Mouse (Mus musculus) right cerebral cortex, adult 18-20 months (tissue): ENCODE results near the gene Fndc3b.
A peak's percentile ranks its signal among the peaks of the same experiment; 100 is the strongest.

Source experiments
- DNase-seq: peaks from one replicate; pipeline ENCODE4 v3.0.0; 2022; ENCODE audit warnings: mixed read lengths

Gene Fndc3b

GRCm38 (mm10) chr3:27584607-27585605 lies 126.2 kb downstream of the Fndc3b start:
- DNase-seq = no peak

DNA sequence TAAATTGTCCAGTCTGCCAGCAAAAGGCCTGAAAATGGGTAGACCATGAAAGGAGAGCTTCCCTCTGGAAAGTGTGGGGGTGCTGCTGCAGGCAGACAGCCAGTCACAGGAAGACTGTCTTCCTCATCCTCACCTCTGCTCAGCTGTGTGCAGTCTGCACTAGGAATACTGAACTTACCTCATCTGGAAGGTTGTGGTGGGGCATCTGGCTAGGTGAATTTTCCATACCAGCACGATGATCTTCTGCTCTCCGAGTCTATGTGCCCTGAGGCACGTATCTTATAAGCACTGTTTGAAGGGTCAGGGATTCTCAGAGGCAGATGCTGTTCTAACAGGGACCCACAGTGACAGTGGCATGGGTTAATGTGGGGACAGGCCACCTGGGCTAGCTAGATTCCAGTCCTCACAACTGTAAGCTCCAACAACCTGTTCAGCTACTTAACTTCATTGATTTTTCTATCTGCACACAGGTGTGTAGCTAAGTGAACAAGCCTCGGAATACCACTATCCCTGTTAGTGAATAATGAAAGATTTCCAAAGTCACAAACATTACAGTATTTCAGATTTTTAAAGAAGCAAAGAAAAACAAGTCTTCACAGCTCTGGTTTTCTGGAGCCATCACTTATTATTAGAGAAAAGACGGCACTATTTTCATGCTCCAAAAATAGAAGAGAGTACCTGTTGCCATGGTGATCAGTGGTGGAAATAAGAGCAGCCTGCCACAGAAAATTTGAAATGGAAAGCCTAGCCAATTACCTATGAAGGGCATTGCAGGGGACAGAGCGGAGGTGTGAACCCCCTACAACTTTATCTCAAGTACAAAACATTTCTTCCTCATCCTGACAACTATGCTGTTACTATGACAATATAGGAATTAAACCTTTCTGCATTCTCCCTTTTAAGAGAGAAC lies 128.9 kb downstream of the Fndc3b start:
- no peak for DNase-seq

DNA sequence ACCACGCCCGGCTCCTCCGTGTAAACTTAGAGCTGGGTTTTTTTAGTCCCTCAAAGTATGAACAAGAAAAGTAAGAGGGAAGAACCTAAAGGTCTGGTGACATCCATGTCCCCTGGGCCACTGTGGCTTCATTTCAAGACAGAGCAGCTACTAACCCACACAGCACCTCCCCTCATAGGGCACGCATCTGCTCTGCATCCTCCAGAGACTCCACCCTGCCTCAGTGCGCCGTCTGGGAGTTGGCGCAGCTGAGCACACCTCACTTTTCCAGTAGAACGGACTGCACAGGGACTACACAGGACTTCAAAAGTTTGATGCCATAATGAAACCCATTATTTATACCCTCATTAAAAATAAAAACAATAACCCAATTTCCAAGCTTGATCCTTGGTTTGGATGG lies 130.2 kb downstream of the Fndc3b start:
- no peak for DNase-seq

GRCm38 (mm10) chr3:27579894-27580613 lies 131.1 kb downstream of the Fndc3b start:
- no peak for DNase-seq

GRCm38 (mm10) chr3:27579229-27579628 lies 131.9 kb downstream of the Fndc3b start:
- DNase-seq = no peak

GRCm38 (mm10) chr3:27577349-27578025 lies 133.6 kb downstream of the Fndc3b start:
- no peak for DNase-seq

DNA sequence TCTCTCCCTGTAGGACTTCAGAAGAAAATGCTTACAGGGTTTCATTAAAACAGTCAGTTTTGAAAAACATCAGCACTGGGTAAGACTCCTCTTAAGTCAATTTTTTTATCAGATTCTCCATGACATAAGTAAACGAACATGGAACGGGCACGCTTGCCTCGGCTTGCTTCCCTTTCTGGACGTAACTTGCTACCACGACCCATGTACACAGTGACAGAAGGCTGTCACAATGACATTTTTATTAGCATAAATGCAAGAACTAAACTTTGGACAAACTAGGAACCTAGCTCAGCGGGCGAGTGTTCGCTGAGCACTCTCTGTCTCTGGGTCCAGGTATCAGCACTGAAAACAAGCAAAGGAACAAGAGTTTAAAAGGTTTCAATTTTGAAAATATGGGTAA lies 136.9 kb downstream of the Fndc3b start:
- DNase-seq = no peak

DNA sequence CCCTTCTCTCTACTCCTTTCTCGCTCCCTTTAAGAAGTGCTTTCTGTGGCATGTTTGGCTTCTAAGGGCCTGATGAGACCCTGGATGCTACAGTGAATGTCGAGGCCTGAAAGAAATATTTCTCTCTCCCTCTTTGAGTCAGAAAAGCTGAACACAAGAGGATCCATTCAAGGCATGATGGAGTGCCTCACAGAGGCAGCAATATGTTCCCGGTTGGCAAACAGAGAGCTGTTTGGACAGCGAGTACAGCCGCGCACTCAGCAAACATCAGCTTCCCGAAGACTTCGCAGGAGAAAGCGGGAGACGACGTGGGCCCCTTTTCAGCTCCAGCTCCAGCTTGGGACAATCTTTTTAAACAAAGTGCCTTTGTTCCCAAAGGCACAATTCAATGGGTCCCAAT lies 137.6 kb downstream of the Fndc3b start:
- DNase-seq = no peak

- DNase-seq = no peak
Measured at GRCm38 (mm10) chr3:27572305-27572704, 138.8 kb downstream of the Fndc3b start.

- DNase-seq = no peak
Measured at GRCm38 (mm10) chr3:27565314-27565713, 145.8 kb downstream of the Fndc3b start.

- no peak for DNase-seq
Measured at GRCm38 (mm10) chr3:27563047-27563624, 148.0 kb downstream of the Fndc3b start.

- DNase-seq = no peak
Measured at GRCm38 (mm10) chr3:27562476-27562875, 148.6 kb downstream of the Fndc3b start.

DNA sequence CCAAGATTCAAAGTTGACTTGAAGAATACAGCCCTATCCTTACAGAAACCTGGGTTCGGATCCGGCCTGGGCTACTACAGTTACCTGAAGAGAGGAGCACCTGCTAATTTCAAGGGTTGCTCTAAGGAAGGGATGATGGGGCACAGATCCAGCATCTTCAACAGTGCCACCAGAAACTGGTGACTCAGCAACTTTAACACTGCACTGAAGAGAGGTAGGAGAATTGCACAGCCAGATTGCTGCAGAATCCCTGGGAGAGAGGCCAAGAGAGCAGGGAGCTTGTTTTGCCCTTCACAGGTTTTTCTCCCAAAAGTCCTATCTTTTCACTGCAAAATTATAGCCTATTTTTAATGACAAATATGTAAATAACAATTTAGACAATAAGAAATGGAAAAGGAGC lies 149.2 kb downstream of the Fndc3b start:
- peak; percentile 41 for DNase-seq

- no peak for DNase-seq
Measured at GRCm38 (mm10) chr3:27559316-27559715, 151.8 kb downstream of the Fndc3b start.

- DNase-seq = no peak
Measured at GRCm38 (mm10) chr3:27557100-27558004, 153.8 kb downstream of the Fndc3b start.

DNA sequence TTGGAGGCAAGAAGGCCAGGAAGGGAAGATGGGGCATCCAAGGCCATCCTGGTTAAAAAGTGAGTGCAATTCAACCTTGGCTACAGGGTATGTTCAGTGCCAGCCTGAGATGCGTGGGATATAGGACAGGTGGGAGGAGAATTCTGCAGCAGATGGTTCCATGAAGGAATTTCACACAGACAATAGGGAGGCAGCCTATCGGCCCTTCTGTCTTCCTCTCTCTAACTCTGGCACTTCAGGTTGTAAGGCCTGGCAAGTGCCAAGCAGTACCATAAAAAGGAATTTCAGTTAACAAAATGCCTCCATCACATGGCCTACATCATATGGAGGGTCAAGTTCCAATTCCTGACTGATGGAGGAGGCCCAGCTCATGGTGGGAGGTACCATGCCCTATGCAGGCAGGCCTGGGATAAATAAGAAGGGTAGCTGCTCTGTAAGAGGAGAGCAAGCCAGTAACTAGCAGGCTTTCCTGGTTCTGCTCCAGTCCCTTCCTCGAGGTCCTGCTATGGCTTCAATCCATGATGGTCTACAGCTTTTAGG lies 155.6 kb downstream of the Fndc3b start:
- DNase-seq = peak; percentile 37

DNA sequence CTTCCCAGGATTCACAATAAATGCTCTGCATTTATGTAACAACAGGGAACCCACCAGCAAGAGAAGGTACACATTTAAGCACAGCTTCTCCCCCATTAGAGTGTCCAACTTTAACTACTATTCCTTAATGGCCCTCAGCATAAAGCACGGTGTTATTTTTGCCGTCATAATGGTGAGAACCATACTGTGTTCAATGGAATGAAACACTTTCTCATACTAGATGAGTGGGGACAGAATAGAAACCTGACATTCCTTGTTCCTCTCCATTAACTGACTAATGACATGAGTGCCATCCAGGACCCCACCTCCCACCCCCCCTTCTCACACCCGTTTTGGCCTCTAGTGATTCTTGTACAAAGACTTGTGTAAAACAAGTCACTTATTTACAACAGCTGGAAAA lies 156.8 kb downstream of the Fndc3b start:
- DNase-seq = no peak

- DNase-seq = no peak
Measured at GRCm38 (mm10) chr3:27553781-27554180, 157.3 kb downstream of the Fndc3b start.

- peak; percentile 57 for DNase-seq
Measured at GRCm38 (mm10) chr3:27551005-27551404, 160.1 kb downstream of the Fndc3b start.

- no peak for DNase-seq
Measured at GRCm38 (mm10) chr3:27550409-27550808, 160.7 kb downstream of the Fndc3b start.
